Mouse (Mus musculus): Measurements from ENCODE around the gene Cpm.

GRCm38 (mm10) chr10:117627949-117628348 is 1.4 kb upstream of the Cpm start:
- TF ChIP-seq CTCF (IDR thresholded peaks at IDR 0.05) (no peak), POLR2A (IDR thresholded peaks at IDR 0.05; ENCODE audit: insufficient read depth, low read depth, low read length) (no peak)

Measured in heart, adult 2 months (tissue).